Mouse (Mus musculus) megakaryocyte-erythroid progenitor cell, adult 5-6 weeks (primary cell): ENCODE data around the gene Gm43552. TPM values are rescaled to one million over a fixed set of nuclear protein-coding genes. Genes with fewer than 3 reads are reported as not detected.

ENCODE experiments used
- ATAC-seq: replicated peaks from 2 replicates; pipeline ENCODE4 v1.8.0; 2016; ENCODE audit warnings: mild to moderate bottlenecking, inconsistent platforms; ENCODE audit not compliant: severe bottlenecking, poor library complexity, low FRiP score, low TSS enrichment
- total RNA-seq, 2 experiments: library from RNA; stranded (forward) in 1 of 2; stranded (reverse) in 1 of 2; fragments of 200-1000, 215-1000 nt in 1 of 2; fragments of >200 nt in 1 of 2; fragmentation: Nextera tagmentation in 1 of 2; gene quantifications; 2 replicates each; pipeline ENCODE4 v1.2.3; 2014 to 2017

The Gm43552 gene
- total RNA-seq, 2 experiments from 2014 or later: not detected

GRCm38 (mm10) chr5:65390648-65391644, 101.7 kb downstream of the Gm43552 start, which contains the start of the genes Rpl9 and Lias:
Rpl9 (minus strand) TSS chr5:65391444.
Lias (plus strand) TSS chr5:65391497.
- ATAC-seq: peak; percentile 92

- ATAC-seq: no peak
Measured at GRCm38 (mm10) chr5:65387008-65387867, 105.4 kb downstream of the Gm43552 start.

- no peak for ATAC-seq
Measured at GRCm38 (mm10) chr5:65385704-65386103, 106.9 kb downstream of the Gm43552 start.

Other genes with a start within 250 kb of the Gm43552 start
- gene Rfc1, start 157.2 kb downstream of the Gm43552 start, total RNA-seq (2014; fragmentation: Nextera tagmentation): 67.0 and 94.1 TPM in 2 replicates
- gene Rfc1, start 157.2 kb downstream of the Gm43552 start, total RNA-seq (2017): 105 and 140 TPM in 2 replicates
- not detected in 2 replicates for gene Klb, start 144.5 kb downstream of the Gm43552 start, total RNA-seq (2014; fragmentation: Nextera tagmentation)
- not detected in 2 replicates for gene Klb, start 144.5 kb downstream of the Gm43552 start, total RNA-seq (2017)
- 3,188 and 3,587 TPM in 2 replicates for gene Rpl9, start 101.4 kb downstream of the Gm43552 start, total RNA-seq (2014; fragmentation: Nextera tagmentation)
- gene Rpl9, start 101.4 kb downstream of the Gm43552 start, total RNA-seq (2017): 2,324 and 2,626 TPM in 2 replicates
- 50.8 and 71.9 TPM in 2 replicates for gene Lias, start 101.3 kb downstream of the Gm43552 start, total RNA-seq (2014; fragmentation: Nextera tagmentation)
- gene Lias, start 101.3 kb downstream of the Gm43552 start, total RNA-seq (2017): 56.3 and 62.0 TPM in 2 replicates
- gene Ugdh, start 56.9 kb downstream of the Gm43552 start, total RNA-seq (2014; fragmentation: Nextera tagmentation): 12.1 and 14.1 TPM in 2 replicates
- 19.4 and 51.7 TPM in 2 replicates for gene Ugdh, start 56.9 kb downstream of the Gm43552 start, total RNA-seq (2017)
- gene Smim14, start 44.4 kb upstream of the Gm43552 start, total RNA-seq (2014; fragmentation: Nextera tagmentation): 23.2 and 24.9 TPM in 2 replicates
- 26.1 and 26.9 TPM in 2 replicates for gene Smim14, start 44.4 kb upstream of the Gm43552 start, total RNA-seq (2017)
- gene Ube2k, start 44.4 kb upstream of the Gm43552 start, total RNA-seq (2014; fragmentation: Nextera tagmentation): 109 and 117 TPM in 2 replicates
- gene Ube2k, start 44.4 kb upstream of the Gm43552 start, total RNA-seq (2017): 53.3 and 60.8 TPM in 2 replicates
- 204 and 218 TPM in 2 replicates for gene Pds5a, start 205.4 kb upstream of the Gm43552 start, total RNA-seq (2014; fragmentation: Nextera tagmentation)
- gene Pds5a, start 205.4 kb upstream of the Gm43552 start, total RNA-seq (2017): 244 and 279 TPM in 2 replicates